Mouse (Mus musculus): ENCODE measurements around the gene Mslnl. TPM values are rescaled to one million over a fixed set of nuclear protein-coding genes. Genes with fewer than 3 reads are reported as not detected.

Gene Mslnl
- total RNA-seq, 1 experiment, result 0.27 TPM

DNA sequence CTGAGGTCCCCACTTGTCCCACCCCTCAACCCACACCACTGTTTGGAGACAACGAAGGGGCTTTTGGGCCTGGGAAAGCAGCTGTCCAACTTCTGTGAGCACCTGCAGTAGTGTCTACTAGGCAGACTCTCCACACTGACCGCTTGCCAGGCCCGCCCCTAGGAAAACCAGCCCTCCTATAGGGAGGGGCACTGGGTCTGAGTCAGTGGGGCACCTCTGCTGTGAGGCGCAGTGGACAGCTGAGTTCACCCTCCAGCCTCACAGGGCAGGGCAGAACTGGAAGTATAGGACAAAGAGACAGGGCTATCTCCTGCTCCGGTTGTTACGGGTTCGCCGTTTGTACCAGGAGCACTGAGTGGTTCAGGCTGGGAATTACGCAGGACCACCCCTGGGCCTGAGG, 18.4 kb downstream of the Mslnl start, which contains the start of gene Msln:
Gene Msln, minus strand, starts transcription at position 138 of the 400 bp plus-strand sequence.
- DNase-seq (ENCODE audit: low read depth, low spot score), result no peak
- H3K9me3 ChIP-seq (ENCODE audit: control insufficient read depth, insufficient read depth, low read depth, low read length), result no peaks in the 10 kb centered on the region
- in situ Hi-C loops (cut with MboI; ENCODE audit: low sequenced_read_pairs in 2 of 2, unreplicated experiment in 2 of 2), result no loop called here
- no peak within 1 kb of the TSS for H3K27ac ChIP-seq (ENCODE audit: insufficient read depth, low read depth, low read length, poor library complexity, severe bottlenecking)
- peaks cover 14 to 28% of the 10 kb centered on the region in 2 experiments for H3K4me1 ChIP-seq (ENCODE audit: control insufficient read depth in 2 of 2, insufficient read depth in 2 of 2, low read length in 2 of 2, poor library complexity in 1 of 2)
- H3K9ac ChIP-seq (ENCODE audit: insufficient read depth, low read depth, low read length, poor library complexity, severe bottlenecking), result no peak within 1 kb of the TSS
- no peaks in the 10 kb centered on the region for H3K36me3 ChIP-seq (ENCODE audit: control insufficient read depth, insufficient read depth, low read length, poor library complexity, severe bottlenecking)
- TF ChIP-seq MAFK (IDR thresholded peaks at IDR 0.05; ENCODE audit: insufficient read depth, low read depth, low read length) (no peak), CHD2 (IDR thresholded peaks at IDR 0.05; ENCODE audit: low read depth, low read length) (no peak), ZNF384 (IDR thresholded peaks at IDR 0.05; ENCODE audit: low read depth, low read length) (no peak), HCFC1 (IDR thresholded peaks at IDR 0.05; ENCODE audit: borderline replicate concordance, insufficient read depth, low read length) (no peak), ZC3H11A (IDR thresholded peaks at IDR 0.05; ENCODE audit: borderline replicate concordance, low read depth, low read length) (no peak)
- no peak within 1 kb of the TSS for H3K4me3 ChIP-seq (ENCODE audit: insufficient read depth in 1 of 2, low read depth in 1 of 2, low read length in 2 of 2, poor library complexity in 1 of 2, severe bottlenecking in 1 of 2)

GRCm38 (mm10) chr17:25755086-25755485, 19.2 kb downstream of the Mslnl start:
- H3K4me3 ChIP-seq (ENCODE audit: insufficient read depth in 1 of 2, low read depth in 1 of 2, low read length in 2 of 2, poor library complexity in 1 of 2, severe bottlenecking in 1 of 2), result no peak overlapping the region
- no peak for DNase-seq (ENCODE audit: low read depth, low spot score)
- no peak overlapping the region for H3K9ac ChIP-seq (ENCODE audit: insufficient read depth, low read depth, low read length, poor library complexity, severe bottlenecking)
- H3K36me3 ChIP-seq (ENCODE audit: control insufficient read depth, insufficient read depth, low read length, poor library complexity, severe bottlenecking), result no peaks in the 10 kb centered on the region
- H3K27ac ChIP-seq (ENCODE audit: insufficient read depth, low read depth, low read length, poor library complexity, severe bottlenecking), result peak overlapping the region; percentile 50; the same call in 1 of the 2 replicates
- H3K4me1 ChIP-seq (ENCODE audit: control insufficient read depth in 2 of 2, insufficient read depth in 2 of 2, low read length in 2 of 2, poor library complexity in 1 of 2), result peaks cover 15 to 31% of the 10 kb centered on the region in 2 experiments
- in situ Hi-C loops (cut with MboI; ENCODE audit: low sequenced_read_pairs in 2 of 2, unreplicated experiment in 2 of 2), result no loop called here
- no peaks in the 10 kb centered on the region for H3K9me3 ChIP-seq (ENCODE audit: control insufficient read depth, insufficient read depth, low read depth, low read length)
- TF ChIP-seq MAFK (IDR thresholded peaks at IDR 0.05; ENCODE audit: insufficient read depth, low read depth, low read length) (no peak), CHD2 (IDR thresholded peaks at IDR 0.05; ENCODE audit: low read depth, low read length) (no peak), HCFC1 (IDR thresholded peaks at IDR 0.05; ENCODE audit: borderline replicate concordance, insufficient read depth, low read length) (no peak), ZNF384 (IDR thresholded peaks at IDR 0.05; ENCODE audit: low read depth, low read length) (no peak), ZC3H11A (IDR thresholded peaks at IDR 0.05; ENCODE audit: borderline replicate concordance, low read depth, low read length) (no peak)

- Histone ChIP-seq H3K36me3 (ENCODE audit: control insufficient read depth, insufficient read depth, low read length, poor library complexity, severe bottlenecking) (no peaks in the 10 kb centered on the region), H3K4me1 (ENCODE audit: control insufficient read depth in 2 of 2, insufficient read depth in 2 of 2, low read length in 2 of 2, poor library complexity in 1 of 2) (peaks cover 15 to 31% of the 10 kb centered on the region in 2 experiments), H3K9me3 (ENCODE audit: control insufficient read depth, insufficient read depth, low read depth, low read length) (no peaks in the 10 kb centered on the region), H3K9ac (ENCODE audit: insufficient read depth, low read depth, low read length, poor library complexity, severe bottlenecking) (peak overlapping the region; percentile 1; the same call in 1 of the 2 replicates), H3K4me3 (ENCODE audit: insufficient read depth in 1 of 2, low read depth in 1 of 2, low read length in 2 of 2, poor library complexity in 1 of 2, severe bottlenecking in 1 of 2) (no peak overlapping the region), H3K27ac (ENCODE audit: insufficient read depth, low read depth, low read length, poor library complexity, severe bottlenecking) (peak overlapping the region; percentile 82)
- DNase-seq (ENCODE audit: low read depth, low spot score), result no peak
- in situ Hi-C loops (cut with MboI; ENCODE audit: low sequenced_read_pairs in 2 of 2, unreplicated experiment in 2 of 2), result no loop called here
- peak; percentile 91 for TF ChIP-seq ZNF384 (IDR thresholded peaks at IDR 0.05; ENCODE audit: low read depth, low read length)
- no peak for TF ChIP-seq MAFK (IDR thresholded peaks at IDR 0.05; ENCODE audit: insufficient read depth, low read depth, low read length)
These were observed 20.0 kb downstream of the Mslnl start for GRCm38 (mm10) chr17:25755627-25756377.

DNA sequence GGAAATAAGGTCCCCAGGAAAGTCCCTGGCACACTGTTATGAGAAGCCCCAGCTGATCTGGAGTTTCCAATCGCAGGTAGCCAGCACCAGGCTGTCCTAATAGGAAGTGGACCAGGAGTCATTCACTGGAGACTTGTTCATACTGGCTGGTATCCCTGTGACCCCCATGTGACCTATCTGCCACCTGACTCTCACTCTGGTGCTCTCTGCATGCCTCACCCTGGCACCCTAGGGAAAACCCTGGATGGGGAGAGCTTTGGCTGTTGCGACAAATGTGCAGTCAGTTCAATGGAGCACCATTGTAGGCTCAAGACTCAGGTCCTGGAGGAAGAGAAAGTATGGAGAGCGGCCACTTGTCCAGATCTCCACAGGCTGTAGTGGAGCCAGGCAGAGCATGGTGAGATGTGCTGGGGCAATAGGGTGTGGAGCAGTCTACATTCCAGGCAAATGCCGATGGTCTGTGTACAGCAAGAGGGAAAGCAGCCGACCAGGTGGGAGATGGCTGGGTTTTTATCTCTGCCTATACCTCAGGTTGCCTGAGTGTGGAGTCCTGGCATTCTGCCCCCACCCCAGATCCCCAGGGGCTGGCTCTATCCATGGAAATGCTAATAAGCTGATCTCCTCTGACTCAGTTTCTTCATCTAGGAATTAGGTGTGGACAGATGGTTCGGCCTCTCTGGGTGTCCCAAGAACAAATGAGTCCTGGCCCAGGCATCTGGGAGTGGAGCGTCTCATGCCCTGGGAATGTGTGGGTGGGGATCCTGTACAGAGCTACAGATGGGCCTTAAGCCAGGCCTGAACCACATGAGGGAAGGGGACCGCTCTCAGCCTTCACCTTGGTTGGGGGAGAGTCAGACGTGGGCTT, 20.8 kb downstream of the Mslnl start:
- H3K4me3 ChIP-seq (ENCODE audit: insufficient read depth in 1 of 2, low read depth in 1 of 2, low read length in 2 of 2, poor library complexity in 1 of 2, severe bottlenecking in 1 of 2), result no peak overlapping the region
- no peaks in the 10 kb centered on the region for H3K36me3 ChIP-seq (ENCODE audit: control insufficient read depth, insufficient read depth, low read length, poor library complexity, severe bottlenecking)
- no peaks in the 10 kb centered on the region for H3K9me3 ChIP-seq (ENCODE audit: control insufficient read depth, insufficient read depth, low read depth, low read length)
- TF ChIP-seq MAFK (IDR thresholded peaks at IDR 0.05; ENCODE audit: insufficient read depth, low read depth, low read length) (0 out of 2 replicates have a peak, but pooled peaks have one; percentile 29), ZC3H11A (IDR thresholded peaks at IDR 0.05; ENCODE audit: borderline replicate concordance, low read depth, low read length) (no peak), ZNF384 (IDR thresholded peaks at IDR 0.05; ENCODE audit: low read depth, low read length) (no peak), CHD2 (IDR thresholded peaks at IDR 0.05; ENCODE audit: low read depth, low read length) (0 out of 2 replicates have a peak, but pooled peaks have one; percentile 38)
- peak overlapping the region; percentile 82 for H3K27ac ChIP-seq (ENCODE audit: insufficient read depth, low read depth, low read length, poor library complexity, severe bottlenecking)
- peak overlapping the region; percentile 6 for H3K9ac ChIP-seq (ENCODE audit: insufficient read depth, low read depth, low read length, poor library complexity, severe bottlenecking)
- peak; percentile 39 for DNase-seq (ENCODE audit: low read depth, low spot score)
- H3K4me1 ChIP-seq (ENCODE audit: control insufficient read depth in 2 of 2, insufficient read depth in 2 of 2, low read length in 2 of 2, poor library complexity in 1 of 2), result peaks cover 15 to 33% of the 10 kb centered on the region in 2 experiments
- in situ Hi-C loops (cut with MboI; ENCODE audit: low sequenced_read_pairs in 2 of 2, unreplicated experiment in 2 of 2), result no loop called here
